Mouse (Mus musculus) right cerebral cortex, adult 2 months (tissue): ENCODE measurements around the gene Cdk5rap2.

Experiments
- DNase-seq, 2 experiments: peaks; one replicate each; pipeline ENCODE4 v3.0.0; 2021 to 2022; ENCODE audit warnings: low spot score in 2 of 2

Gene Cdk5rap2

DNA sequence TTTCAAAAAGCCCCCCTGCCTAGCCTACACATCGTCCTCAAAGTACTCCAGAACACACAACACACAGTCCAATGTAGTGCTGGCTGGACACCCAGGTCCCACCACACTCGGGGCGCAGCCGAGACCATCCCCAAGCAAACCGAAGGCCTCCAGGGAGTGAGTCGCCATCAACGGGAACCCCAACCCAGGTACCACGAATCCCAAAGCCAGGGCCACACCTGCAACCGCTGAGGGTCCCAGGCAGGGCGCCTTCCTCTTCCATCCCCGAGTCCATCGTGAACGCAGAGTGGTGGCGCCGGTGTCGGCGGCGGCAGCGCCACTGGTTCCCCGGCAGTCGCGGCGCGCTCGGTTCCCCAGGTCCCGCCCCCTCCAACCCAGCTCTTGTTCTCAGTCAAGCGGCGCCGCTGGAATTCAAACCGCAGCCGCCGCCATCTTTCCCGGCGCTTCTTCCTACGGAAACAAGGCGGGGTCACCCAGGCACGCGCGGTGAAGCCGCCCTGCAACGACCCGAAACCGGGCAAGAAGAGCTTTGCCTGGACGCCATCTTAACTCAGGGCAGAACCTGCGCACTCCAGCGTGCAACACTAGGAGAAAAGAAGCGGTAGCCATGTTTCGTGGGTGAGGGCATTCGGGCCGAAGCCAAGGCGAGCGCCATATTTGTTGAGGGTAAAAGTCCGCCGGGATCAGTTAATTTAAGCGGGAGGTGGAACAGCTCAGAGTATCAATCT lies at the start of gene Cdk5rap2:
Cdk5rap2 (minus strand) TSS at position 450 of the 728 bp plus-strand sequence.
- peak; percentile 96 to 98 for DNase-seq

DNA sequence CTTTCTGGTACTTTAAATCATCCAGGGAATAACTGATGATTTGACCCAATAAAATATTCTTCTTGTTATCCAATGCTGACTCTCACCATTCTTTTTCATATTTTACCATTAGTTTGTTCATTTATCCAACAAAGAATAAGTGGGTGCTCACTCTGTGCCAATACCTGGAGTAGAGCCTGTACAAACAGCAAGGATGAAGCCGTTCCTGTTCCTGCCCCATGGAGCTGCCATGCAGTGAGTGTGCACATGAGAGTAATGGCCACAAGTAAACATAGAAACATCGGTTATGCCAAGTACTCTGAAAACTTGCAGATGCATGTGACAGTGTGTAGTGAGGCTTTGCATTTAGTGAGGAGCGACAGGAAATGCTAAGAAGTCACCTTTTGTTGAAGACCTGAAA lies 41.9 kb upstream of the Cdk5rap2 start:
- DNase-seq = no peak

DNA sequence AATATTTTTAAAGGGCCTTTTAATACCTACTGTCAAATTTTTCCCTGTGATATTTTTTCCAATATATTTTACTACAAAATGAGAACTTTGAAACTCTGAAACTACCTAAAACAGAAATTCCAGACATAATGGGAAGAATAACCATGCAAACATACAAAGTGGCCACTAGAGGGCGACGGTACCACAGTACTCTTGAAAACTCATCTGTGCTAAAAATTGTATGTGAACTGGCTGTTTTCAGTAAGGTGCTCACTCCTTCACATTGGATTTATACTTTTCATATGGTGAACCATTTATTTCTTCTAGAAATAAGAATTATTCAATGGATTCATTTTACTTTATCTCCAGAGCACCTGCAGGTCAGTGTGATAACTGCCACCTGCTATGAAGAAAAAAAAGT lies 41.5 kb upstream of the Cdk5rap2 start:
- DNase-seq = peak; percentile 46 to 56

DNA sequence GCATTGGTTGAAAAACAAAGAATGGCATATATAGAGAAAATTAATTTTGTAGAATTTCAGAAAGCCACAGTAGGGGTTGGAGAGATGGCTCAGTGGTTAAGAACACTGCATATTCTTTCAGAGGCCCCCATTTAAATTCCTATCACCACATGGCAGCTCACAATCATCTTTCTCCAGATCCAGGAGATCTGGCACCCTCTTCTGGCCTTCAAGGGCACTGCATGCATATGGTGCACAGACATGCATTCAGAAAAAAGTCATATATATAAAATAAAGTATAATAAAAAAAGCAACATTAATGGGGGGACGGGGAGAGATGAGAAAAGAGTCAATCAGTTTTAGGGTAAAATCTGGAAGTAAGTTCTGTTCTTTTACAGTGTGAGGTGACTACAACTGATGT lies 39.4 kb upstream of the Cdk5rap2 start:
- no peak for DNase-seq

DNA sequence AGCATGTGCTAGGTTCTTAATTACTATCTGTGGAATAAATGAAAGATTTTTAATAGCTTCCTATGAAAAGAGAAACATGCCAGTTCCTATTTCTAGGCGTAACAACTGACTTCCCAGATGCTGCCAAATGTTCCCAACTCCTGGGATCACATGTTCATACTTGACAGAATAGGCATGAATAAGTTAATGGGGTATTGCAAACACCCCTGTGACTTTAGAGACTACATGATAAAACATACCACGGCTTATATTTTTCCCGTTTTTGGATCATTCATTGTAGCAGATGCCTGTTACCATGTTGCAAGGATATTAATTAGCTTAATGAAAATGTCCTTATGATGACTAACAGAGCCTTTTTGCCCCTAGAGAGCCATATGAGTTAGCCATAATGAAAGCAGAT lies 36.5 kb upstream of the Cdk5rap2 start:
- no peak for DNase-seq

DNA sequence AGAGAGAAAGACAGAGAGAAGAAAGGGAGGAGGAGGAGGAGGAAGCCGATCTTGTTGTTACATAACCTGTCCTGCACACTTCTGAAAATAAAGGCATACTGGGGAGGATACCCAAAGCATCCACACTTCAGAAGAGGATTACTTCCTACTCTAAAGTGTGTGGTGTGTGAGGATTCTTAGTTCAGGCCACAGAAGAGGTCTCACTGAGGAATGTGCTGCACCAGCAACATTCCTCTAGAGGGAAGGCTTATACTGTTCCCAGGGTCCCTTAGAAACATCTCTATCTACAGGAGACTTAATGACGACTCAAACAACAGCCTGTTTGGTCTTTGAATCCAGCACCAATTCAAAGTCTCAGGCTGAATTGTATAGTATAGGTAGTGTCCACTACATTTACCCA lies 10.0 kb upstream of the Cdk5rap2 start:
- DNase-seq = no peak

DNA sequence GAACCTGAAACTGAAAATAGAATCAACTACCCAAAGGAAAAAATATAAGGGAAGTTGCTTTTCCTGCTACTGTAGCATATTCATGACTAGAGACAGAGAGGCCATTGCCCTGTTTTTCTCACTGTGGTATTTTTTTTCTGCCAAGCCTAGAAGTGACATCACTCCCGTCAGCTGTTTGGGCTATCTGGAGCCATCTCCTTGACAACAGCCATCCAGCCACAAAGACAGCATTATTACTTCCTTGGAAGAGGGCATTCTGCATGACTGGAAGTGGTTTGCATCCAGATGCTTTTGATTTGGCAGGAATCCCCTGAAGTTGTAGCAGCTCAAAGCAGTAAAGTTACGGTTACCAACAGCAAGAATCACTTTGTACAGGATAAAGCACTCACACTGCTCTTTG lies 1.9 kb upstream of the Cdk5rap2 start:
- no peak for DNase-seq

DNA sequence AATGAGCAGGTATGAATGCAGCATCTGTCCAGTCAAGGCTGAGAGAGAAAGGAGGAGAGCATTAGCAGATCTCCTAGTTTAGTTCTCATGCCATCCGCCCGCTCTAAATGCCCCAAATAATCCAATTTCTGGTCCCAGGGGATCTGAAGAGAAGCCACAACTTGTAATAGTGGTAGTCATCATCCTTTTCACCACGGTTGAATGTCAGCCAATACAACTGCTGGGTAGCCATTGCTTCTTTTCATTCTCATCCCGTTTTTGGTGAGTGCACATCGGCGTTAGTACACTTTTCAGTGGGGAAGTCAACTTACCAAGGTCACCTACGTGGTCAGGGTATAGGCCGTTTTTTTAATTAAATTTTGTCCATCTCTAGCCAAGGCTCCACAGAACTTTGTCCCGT lies 787 bp downstream of the Cdk5rap2 start:
- DNase-seq = no peak

DNA sequence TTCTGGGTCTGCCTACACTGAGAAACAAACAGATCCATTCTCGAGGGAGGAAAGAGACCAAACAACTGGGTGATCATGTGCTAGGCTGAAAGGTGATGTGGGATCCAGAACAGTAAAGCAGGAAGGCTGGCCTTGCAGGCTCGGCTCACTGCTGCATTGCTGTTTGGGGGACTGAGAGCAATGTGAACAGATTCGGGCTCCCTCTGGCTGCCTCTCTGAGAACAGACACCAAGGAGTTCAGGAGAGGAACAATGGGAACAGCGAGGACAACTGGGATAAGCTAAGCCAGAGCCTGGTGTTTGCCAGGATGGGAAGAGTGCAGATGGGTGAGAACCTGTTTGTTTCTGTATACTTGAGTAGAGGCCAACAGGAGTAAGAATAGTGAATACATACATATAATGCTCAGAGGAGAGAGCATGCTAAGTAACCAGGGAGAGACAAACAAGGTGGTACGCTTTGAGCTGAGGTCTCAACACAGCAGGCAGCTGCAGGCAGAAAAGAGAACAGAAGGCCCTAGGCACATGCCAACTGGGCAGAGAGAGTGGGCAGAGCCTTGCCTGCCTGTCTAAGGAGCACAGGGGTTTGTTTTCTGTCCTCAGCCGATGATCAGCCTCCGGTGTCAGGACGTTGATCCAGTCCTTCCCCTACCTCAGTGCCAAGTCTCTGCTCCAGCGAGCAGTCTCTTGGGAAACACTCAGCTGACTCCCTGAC lies 8.0 kb downstream of the Cdk5rap2 start:
- peak; percentile 77 to 84 for DNase-seq

DNA sequence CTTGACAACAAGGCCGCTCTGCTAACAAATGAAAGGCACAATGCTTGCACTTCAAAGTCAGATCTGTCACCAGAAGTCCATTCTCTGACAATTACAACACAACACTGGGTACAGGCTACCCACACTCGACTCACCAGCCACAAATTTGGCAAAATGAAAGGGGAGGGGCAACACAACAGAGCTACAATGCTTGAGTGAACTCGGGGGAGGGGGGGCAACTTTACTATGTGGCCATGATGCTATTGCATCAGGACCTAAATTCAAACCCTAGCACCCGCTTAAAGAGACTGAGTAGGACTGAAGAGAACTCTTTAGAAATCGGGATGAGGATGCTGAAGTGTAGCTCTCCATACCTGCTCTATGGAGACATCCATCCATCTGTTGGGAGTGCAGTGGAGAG lies 10.8 kb downstream of the Cdk5rap2 start:
- DNase-seq = no peak

DNA sequence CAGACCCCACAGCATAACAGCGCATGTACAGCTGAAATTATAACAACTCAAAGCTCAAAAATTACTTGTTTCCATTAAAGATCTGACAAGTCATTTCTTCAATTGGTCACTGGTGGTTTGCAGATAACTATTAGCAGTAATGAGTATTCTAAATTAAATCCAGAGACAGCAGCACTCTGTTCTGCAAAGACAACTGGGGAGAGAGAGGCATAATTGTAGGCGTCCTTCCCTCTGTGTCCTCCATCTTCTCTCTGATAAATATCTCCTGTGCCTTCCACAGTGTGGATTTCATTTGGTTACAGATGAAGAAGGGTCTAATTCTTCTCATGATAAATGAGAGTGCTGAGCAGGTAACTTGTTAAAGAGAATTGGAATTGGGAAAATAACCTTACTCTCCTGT lies 11.2 kb downstream of the Cdk5rap2 start:
- no peak for DNase-seq

DNA sequence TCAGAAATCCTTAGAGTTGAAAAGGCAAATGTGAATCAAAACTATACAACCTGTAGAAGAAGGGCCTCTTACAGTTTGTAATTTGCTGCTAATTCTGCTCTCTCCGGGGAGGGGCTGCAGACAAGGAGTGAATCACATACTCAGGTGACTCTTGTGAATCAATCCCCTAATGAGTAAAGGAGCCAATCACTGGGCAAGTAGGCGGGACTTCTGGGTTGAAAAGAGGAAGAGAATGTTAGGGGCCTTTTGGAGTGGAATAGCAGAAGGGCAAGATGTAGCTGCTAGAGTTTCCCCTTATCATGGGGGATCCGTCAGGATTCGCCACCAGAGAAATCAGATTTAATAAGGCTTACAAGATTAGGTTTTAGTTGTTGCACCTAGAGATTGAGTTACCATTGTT lies 12.2 kb downstream of the Cdk5rap2 start:
- DNase-seq = no peak

DNA sequence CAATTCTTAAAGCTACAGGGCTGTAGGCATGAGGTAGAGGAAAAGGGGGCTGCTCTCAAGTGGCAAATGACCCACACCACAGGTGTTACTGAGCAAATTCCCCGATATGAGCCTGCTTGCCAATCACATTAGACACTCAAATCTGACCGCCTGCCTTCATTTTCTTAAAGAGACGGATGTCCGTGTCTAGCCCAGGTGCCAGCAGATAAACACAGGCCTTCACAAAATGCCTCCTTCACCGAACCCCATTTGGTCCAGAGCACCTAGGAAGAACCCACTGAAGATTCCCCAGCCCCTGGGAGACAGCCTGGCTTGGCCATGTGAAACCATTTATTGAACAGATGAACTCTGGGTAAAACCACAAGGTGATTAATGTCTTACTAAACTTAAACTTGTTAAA lies 13.5 kb downstream of the Cdk5rap2 start:
- DNase-seq = no peak

DNA sequence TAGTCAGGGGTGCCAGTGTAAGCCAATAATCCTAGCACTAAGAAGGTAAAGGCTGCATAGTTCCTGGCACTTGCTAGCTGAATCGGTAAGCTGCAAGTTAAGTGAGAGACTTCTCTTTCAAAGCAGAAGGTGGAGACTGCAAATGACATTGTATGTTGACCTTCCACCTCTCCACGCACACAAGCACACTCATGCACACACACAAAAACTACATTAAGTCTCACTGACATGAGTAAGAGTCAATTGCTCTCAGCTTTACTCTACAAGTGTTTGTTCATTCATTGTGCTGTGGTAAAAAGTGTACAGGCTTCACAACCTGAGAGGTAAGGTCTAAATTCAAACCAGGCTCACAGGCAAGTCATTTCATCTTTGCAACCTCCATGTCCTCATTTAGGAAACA lies 15.5 kb downstream of the Cdk5rap2 start:
- DNase-seq = no peak

DNA sequence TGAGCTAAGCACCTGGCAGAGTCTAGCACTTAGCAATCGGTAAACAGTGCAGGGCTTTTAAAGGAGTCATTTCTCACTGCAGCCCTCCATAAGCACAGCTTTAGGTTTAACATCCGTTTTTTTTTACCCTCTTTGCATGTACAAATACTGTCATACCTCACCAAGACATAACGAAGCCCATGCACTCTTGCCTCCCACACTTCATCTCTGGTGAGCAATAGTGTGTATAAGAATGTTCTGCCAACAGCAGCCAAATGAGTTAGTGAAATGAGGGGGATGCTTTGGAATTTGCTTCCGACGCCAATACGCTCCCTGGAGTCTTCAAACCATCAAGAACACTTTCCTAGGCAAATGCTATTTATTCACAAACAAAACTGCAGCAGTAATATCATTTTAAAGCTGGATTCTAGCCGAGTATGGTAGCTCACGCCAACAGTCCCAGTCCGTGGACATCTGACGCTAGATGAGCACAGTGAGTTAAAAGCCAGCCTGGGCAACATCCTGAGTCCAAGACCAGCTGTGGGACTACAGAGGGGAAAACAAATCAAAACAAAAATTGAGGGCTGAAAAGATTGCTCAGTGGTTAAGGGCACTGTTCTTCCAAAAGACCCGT lies 18.4 kb downstream of the Cdk5rap2 start:
- DNase-seq = peak; percentile 20 to 36

DNA sequence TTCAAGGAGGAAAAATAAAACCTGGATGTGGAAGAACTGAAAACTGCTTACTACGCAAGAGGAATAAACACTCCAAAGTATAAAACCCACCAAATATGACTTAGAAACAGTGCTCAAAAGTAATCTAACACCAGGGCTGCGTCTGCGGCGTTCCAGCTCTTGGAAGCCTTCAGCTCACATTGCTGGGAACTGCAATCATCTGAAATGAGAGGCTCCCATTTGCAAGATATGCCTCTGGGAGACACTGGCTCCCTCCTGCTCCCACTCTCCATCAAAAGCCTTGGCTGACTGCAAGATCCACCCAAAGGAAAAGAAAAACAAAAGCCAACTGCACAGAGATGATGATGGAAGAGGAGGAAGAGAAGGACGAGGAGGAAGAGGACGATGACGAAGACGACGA lies 19.2 kb downstream of the Cdk5rap2 start:
- no peak for DNase-seq

DNA sequence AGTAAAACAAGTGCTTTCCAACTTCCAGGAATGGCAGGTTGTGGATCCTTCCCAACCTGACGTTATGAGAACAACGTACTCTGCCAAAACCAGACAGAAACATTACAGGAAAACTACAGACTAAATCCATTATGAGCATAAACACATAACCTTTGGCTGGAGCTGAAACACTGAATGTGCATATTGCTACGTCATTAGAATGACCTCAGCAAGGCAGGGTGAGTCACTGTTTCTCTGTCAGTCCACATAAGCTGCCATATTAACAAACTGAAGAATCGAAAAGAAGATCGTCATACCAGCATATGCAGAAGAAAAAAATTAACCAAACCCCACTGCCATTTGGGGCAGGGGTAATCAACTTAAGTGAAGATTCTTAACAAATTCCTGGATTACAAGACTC lies 24.0 kb downstream of the Cdk5rap2 start:
- DNase-seq = no peak

DNA sequence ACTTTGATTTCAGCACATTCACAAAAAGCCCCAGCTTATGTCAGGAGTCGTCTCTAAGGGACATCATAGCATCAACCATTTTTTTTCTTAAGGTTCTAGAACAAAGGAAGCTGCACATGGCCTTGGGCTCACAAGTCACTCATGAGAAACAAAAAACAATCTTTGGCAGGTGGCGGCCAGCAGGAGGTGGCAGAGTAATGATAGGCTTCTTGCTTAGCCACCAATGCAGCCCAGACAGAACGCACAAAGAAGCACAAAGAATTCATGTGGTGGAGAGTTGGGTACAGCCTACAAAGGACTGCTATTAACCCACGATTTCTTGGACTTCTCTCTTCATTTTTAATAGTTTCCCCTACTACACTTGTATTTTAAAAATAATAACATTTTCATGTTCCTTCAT lies 32.9 kb downstream of the Cdk5rap2 start:
- DNase-seq = no peak

DNA sequence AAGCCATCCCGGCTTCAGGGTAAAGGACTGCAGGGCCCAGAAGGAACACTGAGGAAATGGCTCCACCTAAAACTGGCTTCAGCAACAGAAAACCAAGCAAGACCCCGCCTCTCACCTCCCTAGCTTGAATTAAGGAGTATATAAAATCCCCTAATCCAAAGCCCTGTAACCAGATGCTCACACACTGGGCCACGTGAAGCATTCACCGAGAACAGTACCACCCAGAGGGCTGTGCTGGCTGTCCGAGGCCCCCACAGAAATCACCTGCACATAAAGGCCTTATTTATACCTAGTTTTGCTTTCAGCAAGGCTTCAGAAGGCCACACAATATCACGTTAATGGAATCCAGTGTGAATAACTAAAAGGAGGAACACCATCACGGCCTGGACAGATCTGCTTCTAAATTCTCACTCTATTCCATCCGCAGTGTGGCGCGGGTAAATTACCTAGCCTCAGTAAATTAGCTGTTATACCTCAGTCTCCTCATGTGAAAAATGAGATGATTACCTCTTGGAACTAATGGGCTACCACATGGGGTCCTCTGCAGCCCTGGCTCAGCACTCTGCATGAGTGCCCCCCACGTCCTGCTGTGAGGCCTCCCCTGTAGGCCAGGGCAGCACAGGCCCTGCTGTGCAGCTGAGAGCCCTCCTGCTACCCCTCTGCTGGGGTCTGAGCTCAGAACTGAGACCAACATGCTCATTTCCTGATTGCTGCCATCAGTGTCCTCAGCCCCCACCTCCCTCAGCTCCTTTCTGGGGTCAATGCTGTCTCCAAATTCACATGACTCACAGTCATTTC lies 45.0 kb downstream of the Cdk5rap2 start:
- DNase-seq = no peak

DNA sequence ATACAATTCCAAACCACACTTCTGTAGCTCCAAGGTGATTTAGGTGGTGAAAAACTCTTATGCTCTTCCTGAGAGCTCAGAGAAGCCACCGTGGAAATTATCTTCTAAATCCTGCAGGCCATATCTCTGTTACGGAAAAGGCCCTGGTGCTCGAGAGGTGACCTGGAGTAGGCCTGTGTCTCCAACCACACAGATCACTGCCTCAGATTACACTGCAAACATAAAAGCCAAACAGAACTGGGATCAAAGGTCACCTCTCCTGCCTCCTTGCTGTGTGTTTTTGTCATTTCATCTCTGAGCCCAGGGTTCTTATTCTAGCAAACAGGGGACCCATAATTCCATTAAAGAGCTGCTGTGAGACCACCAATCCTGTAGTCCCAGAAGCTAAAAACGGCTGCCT lies 48.9 kb downstream of the Cdk5rap2 start:
- DNase-seq = no peak

DNA sequence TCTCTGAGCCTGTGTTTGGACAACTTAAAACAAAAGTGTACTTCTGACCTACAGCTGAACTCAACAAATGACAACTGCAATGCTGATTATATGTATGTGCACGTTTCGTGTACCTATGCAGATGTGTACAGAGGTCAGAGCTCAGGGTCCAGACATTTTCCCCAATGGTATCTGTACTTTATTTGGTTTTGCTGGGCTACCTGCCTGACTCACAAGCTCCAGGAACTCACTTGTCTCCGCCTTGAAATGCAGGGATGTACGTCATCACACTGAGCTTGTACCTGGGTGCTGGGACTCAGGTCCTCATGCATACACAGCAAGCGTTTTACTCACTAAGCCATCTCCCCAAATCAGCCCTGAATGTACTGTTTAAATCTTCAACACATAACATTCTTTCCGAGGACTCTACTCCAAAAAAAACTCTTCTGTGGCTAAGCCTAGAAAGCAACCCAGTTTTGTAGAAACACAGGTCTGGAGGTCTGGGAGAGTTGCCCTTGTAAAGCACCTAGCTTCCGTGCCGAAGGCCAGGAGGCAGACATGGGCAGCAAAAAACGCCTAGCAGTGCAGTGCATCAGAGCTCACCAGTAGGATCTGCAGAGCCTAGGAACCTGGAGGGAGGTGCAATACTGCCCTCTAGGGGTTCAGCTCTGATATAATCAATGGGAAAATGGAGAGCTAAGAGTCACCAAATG lies 54.4 kb downstream of the Cdk5rap2 start:
- peak; percentile 71 to 74 for DNase-seq

DNA sequence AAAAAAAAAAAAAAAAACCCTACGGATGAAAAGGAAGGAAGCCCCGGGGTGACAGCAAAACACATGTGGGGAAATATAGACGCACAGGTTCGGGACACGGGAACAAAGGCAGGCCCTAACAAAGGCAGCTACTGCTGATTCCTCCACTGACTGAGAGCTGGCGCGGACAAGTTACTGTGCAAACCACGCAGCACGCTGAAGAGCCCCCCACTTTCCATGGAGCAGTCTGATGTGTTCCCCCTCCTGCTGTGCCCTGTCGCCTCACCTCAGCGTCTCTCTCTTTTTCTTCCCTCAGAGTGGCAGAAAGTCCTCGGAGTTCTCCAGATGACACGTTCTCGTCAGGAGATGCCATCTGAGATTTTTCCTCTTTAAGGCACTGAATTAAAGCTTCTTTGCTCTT lies 55.8 kb downstream of the Cdk5rap2 start:
- no peak for DNase-seq
